Mouse (Mus musculus) liver, embryonic 14.5 days (tissue): ENCODE measurements around the gene Lpcat3.

Experiments
- CTCF ChIP-seq: IDR thresholded peaks from 2 replicates; pipeline ENCODE4 v1.5.1; 2016; ENCODE audit warnings: antibody characterized with exemption, low read depth, control low read depth
- EP300 ChIP-seq: IDR thresholded peaks from 2 replicates; pipeline ENCODE4 v1.6.1; 2016; ENCODE audit warnings: antibody characterized with exemption, low read depth

- TF ChIP-seq CTCF, result no peak
- TF ChIP-seq EP300, result no peak
Observed at GRCm38 (mm10) chr6:124704417-124704816, 41.6 kb downstream of the Lpcat3 start.
